Mouse (Mus musculus) heart, adult 2 months (tissue): Measurements from ENCODE around the gene Rhof. TPM values are rescaled to one million over a fixed set of nuclear protein-coding genes. Genes with fewer than 3 reads are reported as not detected.

Experiments used
- DNase-seq, 2 experiments: peaks; one replicate each; pipeline ENCODE4 v3.0.0; 2021
- H3K27ac ChIP-seq: fragments of 200-600 bp; 2 replicates; pipeline ENCODE4 v1.8.1; 2022
- H3K27me3 ChIP-seq: fragments of 200-500 bp; 2 replicates; pipeline ENCODE4 v1.6.1; 2012; ENCODE audit warnings: mild to moderate bottlenecking, low read length, inconsistent platforms, mixed read lengths; ENCODE audit not compliant: control insufficient read depth, insufficient read depth
- H3K36me3 ChIP-seq: fragments of 200-500 bp; 2 replicates; pipeline ENCODE4 v1.6.1; 2012; ENCODE audit warnings: low read length, inconsistent platforms; ENCODE audit not compliant: control insufficient read depth, insufficient read depth
- H3K4me1 ChIP-seq: fragments of 200-500 bp; 2 replicates; pipeline ENCODE4 v1.6.1; 2011; ENCODE audit warnings: low read length; ENCODE audit not compliant: control insufficient read depth, insufficient read depth
- H3K4me3 ChIP-seq: fragments of 200-600 bp; 2 replicates; pipeline ENCODE4 v1.8.1; 2022
- H3K79me2 ChIP-seq: fragments of 200-500 bp; replicated peaks from 2 replicates; pipeline ENCODE4 v1.6.1; 2012; ENCODE audit warnings: mild to moderate bottlenecking, inconsistent platforms, low read length, moderate library complexity, mixed read lengths; ENCODE audit not compliant: control insufficient read depth, insufficient read depth
- H3K9ac ChIP-seq: fragments of 200-500 bp; 2 replicates; pipeline ENCODE4 v1.6.1; 2012; ENCODE audit warnings: low read depth, mild to moderate bottlenecking, control low read depth, inconsistent platforms, low read length, mixed read lengths
- CTCF ChIP-seq: fragments of 200-600 bp; IDR thresholded peaks from 2 replicates; pipeline ENCODE4 v1.8.1; 2022; ENCODE audit warnings: antibody characterized with exemption, mild to moderate bottlenecking, moderate library complexity
- EP300 ChIP-seq: fragments of 200-500 bp; IDR thresholded peaks from 2 replicates; pipeline ENCODE4 v1.6.1; 2011; ENCODE audit warnings: low read depth, low read length, control low read depth; ENCODE audit not compliant: insufficient read depth
- POLR2A ChIP-seq: fragments of 200-500 bp; IDR thresholded peaks from 2 replicates; pipeline ENCODE4 v1.6.1; 2011; ENCODE audit warnings: mild to moderate bottlenecking, low read depth, low read length, control low read depth; ENCODE audit not compliant: insufficient read depth
- WGBS: fragments of 180-500 bp; shearing (Covaris S2); methylation state at CpG from one replicate; pipeline ENCODE4 v1.1.7; 2018; 5-methylcytosine and 5-hydroxymethylcytosine counted together
- intact Hi-C: fragments of 180-260 bp; cut with DNase I; formaldehyde crosslinking; loops from one replicate; pipeline ENCODE4 v1.15.1; 2025
- polyA plus RNA-seq: library from polyadenylated mRNA; depleted of rRNA; stranded (reverse); fragments of >200 nt; gene quantifications from 2 replicates; pipeline ENCODE4 v1.2.3, GENCODE M21; 2012
- total RNA-seq, 2 experiments: library from RNA; stranded (reverse); gene quantifications; 2 replicates each; pipeline ENCODE4 v1.2.3; 2021

Rhof gene
- total and polyA plus RNA-seq, 3 experiments: 0.64 to 2.3 (median 0.70) TPM

DNA sequence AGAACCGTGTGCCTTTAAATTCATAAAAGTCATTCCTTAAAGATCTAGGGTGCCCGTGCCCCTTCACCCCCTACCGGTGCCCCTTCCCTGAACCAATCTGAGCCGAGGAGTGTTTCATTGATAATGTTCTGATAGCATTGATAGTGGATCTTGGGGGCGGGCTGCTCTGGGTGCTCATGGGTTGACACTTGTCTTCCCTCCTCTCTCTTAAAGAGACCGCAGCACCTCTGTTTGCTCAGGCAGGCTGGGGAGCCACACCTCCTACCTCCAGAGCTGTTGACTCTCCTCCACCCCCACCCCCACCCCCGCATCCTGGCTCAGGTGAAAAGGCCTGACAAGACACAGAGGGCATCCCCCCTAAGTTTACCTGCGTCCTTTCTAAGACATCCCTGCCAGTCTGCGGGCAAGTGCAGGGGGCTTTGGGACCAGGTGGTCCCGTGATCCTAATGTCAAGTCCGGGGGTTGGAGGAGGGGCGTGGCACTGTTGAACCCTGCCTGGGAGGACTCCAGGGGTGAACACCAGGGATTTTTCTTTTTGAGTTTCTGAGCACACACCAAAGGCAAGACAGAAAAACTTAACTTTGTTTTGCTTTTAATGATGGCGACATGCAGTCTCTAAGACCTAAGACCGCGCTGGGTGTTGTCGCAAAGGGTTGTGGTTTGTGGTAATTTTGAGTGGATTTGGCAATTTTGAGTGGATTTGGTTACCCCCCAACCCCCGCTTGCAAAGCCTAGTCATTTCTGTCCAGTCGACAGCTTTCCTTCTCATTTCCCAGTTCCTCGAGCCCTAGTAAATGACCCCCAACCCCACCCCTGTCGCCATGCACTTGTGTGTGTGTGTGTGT is 12.5 kb upstream of the Rhof start:
- H3K4me3 ChIP-seq: peak overlapping the region; percentile 46; the same call in 1 of the 2 replicates
- peaks cover 11% of the 10 kb centered on the region for H3K79me2 ChIP-seq
- H3K36me3 ChIP-seq: peaks cover 10% of the 10 kb centered on the region
- peaks cover 7% of the 10 kb centered on the region for H3K4me1 ChIP-seq
- H3K27ac ChIP-seq: peak overlapping the region; percentile 100; the same call in 1 of the 2 replicates
- no peaks in the 10 kb centered on the region for H3K27me3 ChIP-seq
- 0 out of 2 replicates have a peak overlapping the region, but pooled peaks have one; percentile 44 for H3K9ac ChIP-seq
- whole genome bisulfite sequencing: 50% methylated on average over 20 of the region's 20 CpGs
- DNase-seq: no peak
- intact Hi-C loops: no loop called here
- TF ChIP-seq CTCF (no peak), EP300 (no peak), POLR2A (no peak)

DNA sequence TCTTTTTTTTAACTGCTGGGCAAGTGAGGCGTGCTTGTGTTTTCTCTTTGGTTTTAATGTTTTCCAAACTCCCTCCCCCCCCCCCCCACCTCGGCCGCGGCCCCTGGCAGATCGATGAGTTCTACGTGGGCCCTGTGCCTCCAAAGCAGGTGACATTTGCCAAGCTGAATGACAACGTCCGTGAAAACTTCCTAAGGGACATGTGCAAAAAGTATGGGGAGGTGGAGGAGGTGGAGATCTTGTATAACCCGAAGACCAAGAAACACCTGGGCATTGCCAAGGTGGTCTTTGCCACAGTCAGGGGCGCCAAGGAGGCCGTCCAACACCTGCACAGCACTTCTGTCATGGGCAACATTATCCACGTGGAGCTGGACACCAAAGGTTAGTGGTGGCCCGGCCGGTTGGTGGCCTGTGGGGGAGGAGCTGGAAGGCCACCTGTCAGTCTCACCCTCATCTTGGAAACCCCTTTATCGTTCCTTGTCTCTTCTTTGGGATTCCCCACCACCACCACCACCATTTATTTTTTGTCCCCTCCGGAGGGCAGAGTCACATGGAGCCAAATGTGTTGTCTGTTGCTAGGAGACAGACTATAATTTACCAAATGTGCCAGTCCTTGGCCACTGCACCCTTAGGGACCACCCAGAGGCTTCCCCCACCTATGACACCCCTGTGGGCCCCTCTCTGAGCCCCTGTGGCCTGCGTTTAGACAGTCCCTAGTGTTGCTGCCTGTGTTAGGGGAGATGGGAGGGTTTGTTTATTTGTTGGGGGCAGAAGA is 11.7 kb upstream of the Rhof start:
- TF ChIP-seq EP300 (no peak), POLR2A (no peak), CTCF (no peak)
- Histone ChIP-seq H3K79me2 (peaks cover 10% of the 10 kb centered on the region), H3K36me3 (peaks cover 10% of the 10 kb centered on the region), H3K27me3 (no peaks in the 10 kb centered on the region), H3K9ac (peak overlapping the region; percentile 66), H3K4me3 (peak overlapping the region; percentile 61), H3K4me1 (peaks cover 4% of the 10 kb centered on the region; the same call in 1 of the 2 replicates), H3K27ac (peak overlapping the region; percentile 100)
- 6% methylated on average over 17 of the region's 17 CpGs for WGBS
- intact Hi-C loops: no loop called here
- no peak for DNase-seq

DNA sequence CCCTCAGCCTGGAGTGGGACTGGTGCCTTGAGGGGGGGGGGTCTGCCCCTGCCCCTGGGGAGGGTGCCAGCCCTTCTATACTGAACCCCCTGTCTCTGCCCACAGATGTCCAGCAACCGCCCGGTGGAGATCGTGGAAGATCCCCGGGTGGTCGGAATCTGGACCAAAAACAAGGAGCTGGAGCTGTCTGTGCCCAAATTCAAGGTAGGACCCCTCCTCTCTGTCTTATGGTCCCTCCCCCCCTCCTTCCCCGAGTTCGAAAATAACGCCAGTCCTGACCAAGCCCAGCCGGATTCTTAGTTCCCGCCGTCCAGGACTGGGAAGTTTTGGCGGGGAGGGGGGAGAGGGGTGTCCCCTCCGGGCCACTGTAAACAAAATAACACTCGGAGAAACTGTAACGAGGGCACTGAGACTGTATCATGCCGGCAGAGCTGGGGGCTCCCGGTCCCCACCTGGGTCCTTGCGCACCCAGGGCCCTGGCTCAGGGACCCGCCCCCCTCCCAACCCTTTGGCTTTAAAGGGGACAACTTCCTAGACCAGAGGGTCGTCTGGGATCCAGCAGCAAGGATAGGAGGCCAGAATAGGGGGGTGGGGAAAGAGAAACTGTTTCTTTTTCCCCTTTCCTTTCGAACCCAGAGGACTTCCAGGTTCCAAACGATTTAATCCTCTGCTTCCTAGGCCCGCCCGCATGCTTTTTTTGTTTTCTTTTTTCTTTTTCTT is 10.9 kb upstream of the Rhof start:
- H3K36me3 ChIP-seq: peaks cover 7% of the 10 kb centered on the region
- H3K9ac ChIP-seq: peak overlapping the region; percentile 76
- H3K27me3 ChIP-seq: no peaks in the 10 kb centered on the region
- TF ChIP-seq POLR2A (no peak), EP300 (0 out of 2 replicates have a peak, but pooled peaks have one; percentile 4)
- intact Hi-C loops: no loop called here
- H3K4me1 ChIP-seq: peaks cover 4% of the 10 kb centered on the region; the same call in 1 of the 2 replicates
- H3K4me3 ChIP-seq: peak overlapping the region; percentile 61
- H3K79me2 ChIP-seq: peaks cover 10% of the 10 kb centered on the region
- peak in 1 of 2 experiments; percentile 57 for DNase-seq
- 2% methylated on average over 24 of the region's 24 CpGs for WGBS
- peak overlapping the region; percentile 100 for H3K27ac ChIP-seq

DNA sequence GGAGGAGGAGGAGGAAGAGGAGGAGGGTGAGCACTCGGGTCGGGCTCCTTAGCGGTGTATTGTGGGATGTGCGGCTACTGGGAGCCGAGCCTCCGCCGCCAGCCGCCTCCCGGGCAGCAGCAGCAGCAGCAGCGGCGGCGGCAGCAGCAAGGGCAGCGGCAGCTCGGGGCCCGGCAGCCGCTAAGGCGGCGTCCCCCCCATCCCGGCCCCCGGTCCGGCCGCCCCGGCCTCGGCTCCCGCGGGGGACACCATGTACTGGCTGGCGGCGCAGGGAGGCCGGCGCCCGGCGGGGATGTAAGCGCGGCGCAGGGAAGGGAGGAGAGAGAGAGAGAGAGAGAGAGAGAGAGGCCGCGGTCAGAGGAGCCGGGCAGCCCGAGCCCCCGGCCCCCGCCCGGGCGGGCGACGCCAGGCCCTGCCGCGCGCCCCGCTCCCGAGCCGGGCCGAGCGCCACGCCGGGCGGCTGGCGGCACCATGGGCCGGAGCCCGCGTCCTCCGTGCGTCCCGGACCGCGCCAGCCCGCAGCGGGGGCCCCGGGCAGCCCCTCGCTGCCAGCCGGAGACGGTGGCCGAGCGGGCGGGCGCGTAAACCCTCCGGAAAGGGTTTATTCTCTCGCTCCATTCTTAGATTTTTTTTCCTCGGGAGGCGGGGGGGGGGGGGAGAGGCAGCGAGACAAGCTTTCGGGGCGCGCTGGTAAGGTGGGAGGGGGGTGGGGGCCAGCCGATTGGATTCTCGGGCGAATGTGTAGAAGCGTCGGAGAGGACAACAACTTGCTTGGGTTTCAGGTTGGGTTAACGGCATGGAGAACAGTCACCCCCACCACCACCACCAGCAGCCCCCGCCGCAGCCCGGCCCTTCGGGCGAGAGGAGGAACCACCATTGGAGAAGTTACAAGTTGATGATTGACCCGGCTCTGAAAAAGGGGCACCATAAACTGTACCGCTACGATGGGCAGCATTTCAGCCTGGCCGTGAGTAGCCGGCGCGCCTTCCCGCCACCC is 10.0 kb upstream of the Rhof start, which contains the start of gene Setd1b:
Gene Setd1b, plus strand, starts transcription at position 33 of the 997 bp plus-strand sequence.
- Histone ChIP-seq H3K4me1 (peaks cover 6% of the 10 kb centered on the region), H3K9ac (peak within 1 kb of the TSS; percentile 76), H3K4me3 (peak within 1 kb of the TSS; percentile 61), H3K27ac (peak within 1 kb of the TSS; percentile 100), H3K79me2 (peaks cover 6% of the 10 kb centered on the region), H3K27me3 (no peaks in the 10 kb centered on the region), H3K36me3 (peaks cover 7% of the 10 kb centered on the region)
- WGBS: under 1% methylated on average over 73 of the region's 103 CpGs
- DNase-seq: peak; percentile 80 to 83
- intact Hi-C loops: loop anchor here (1.0 kb wide), 1 partner anchor 8 kb away; no protein-coding TSS in a partner anchor
- TF ChIP-seq POLR2A (peak; percentile 61), CTCF (peak; percentile 11; the same call in 1 of the 2 replicates), EP300 (0 out of 2 replicates have a peak, but pooled peaks have one; percentile 10)
